Mouse (Mus musculus): ENCODE results near the gene Esam. TPM values are rescaled to one million over a fixed set of nuclear protein-coding genes. Genes with fewer than 3 reads are reported as not detected.

Gene Esam
- polyA plus RNA-seq, 1 experiment from 2014 or later: 22.8 TPM

- 60% methylated on average over 4 of the region's 4 CpGs for WGBS (ENCODE audit: insufficient replicate concordance)
Measured at GRCm38 (mm10) chr9:37536851-37537250, 9.0 kb downstream of the Esam start.

GRCm38 (mm10) chr9:37537658-37538250 lies 9.9 kb downstream of the Esam start:
- peaks cover 45% of the 10 kb centered on the region; the same call in 1 of the 2 replicates for H3K27me3 ChIP-seq (replicated peaks)
- no peaks in the 10 kb centered on the region for H3K36me3 ChIP-seq
- H3K9ac ChIP-seq: no peak overlapping the region
- no peak overlapping the region for H3K4me3 ChIP-seq
- ATAC-seq: no peak
- H3K27ac ChIP-seq: no peak overlapping the region
- WGBS (ENCODE audit: insufficient replicate concordance): 33% methylated on average over 5 of the region's 5 CpGs
- H3K4me2 ChIP-seq: no peak overlapping the region
- H3K4me1 ChIP-seq: no peaks in the 10 kb centered on the region
- no peaks in the 10 kb centered on the region for H3K9me3 ChIP-seq (replicated peaks)

More at GRCm38 (mm10) chr9:37536851-37537250, 9.0 kb downstream of the Esam start:
- Histone ChIP-seq H3K27me3 (replicated peaks) (peaks cover 46% of the 10 kb centered on the region), H3K4me3 (no peak overlapping the region), H3K4me1 (peaks cover 3% of the 10 kb centered on the region; the same call in 1 of the 2 replicates), H3K36me3 (no peaks in the 10 kb centered on the region), H3K27ac (no peak overlapping the region), H3K9me3 (replicated peaks) (no peaks in the 10 kb centered on the region), H3K4me2 (no peak overlapping the region), H3K9ac (no peak overlapping the region)
- no peak for ATAC-seq

GRCm38 (mm10) chr9:37539170-37540025 lies 11.5 kb downstream of the Esam start, which contains the start of gene Vsig2:
Gene Vsig2 (plus strand): TSS chr9:37539255.
- Histone ChIP-seq H3K4me3 (no peak within 1 kb of the TSS), H3K4me2 (no peak within 1 kb of the TSS), H3K27me3 (replicated peaks) (peaks cover 42% of the 10 kb centered on the region; the same call in 1 of the 2 replicates), H3K4me1 (peaks cover 5% of the 10 kb centered on the region), H3K36me3 (no peaks in the 10 kb centered on the region), H3K27ac (no peak within 1 kb of the TSS), H3K9ac (no peak within 1 kb of the TSS), H3K9me3 (replicated peaks) (no peaks in the 10 kb centered on the region)
- 61% methylated on average over 23 of the region's 23 CpGs for WGBS (ENCODE audit: insufficient replicate concordance)
- ATAC-seq: no peak

- H3K27ac ChIP-seq: no peak overlapping the region
- H3K4me1 ChIP-seq: peaks cover 13% of the 10 kb centered on the region
- 77% methylated on average over 4 of the region's 4 CpGs for WGBS (ENCODE audit: insufficient replicate concordance)
- no peak overlapping the region for H3K4me2 ChIP-seq
- no peak overlapping the region for H3K9ac ChIP-seq
- ATAC-seq: no peak
- H3K27me3 ChIP-seq (replicated peaks): peaks cover 42% of the 10 kb centered on the region
- H3K4me3 ChIP-seq: no peak overlapping the region
- no peaks in the 10 kb centered on the region for H3K36me3 ChIP-seq
- H3K9me3 ChIP-seq (replicated peaks): no peaks in the 10 kb centered on the region
Measured at GRCm38 (mm10) chr9:37540226-37540625, 12.3 kb downstream of the Esam start.

- peaks cover 20% of the 10 kb centered on the region for H3K4me1 ChIP-seq
- WGBS (ENCODE audit: insufficient replicate concordance): 70% methylated on average over 6 of the region's 6 CpGs
Measured at GRCm38 (mm10) chr9:37540701-37541575, 13.1 kb downstream of the Esam start.

GRCm38 (mm10) chr9:37541851-37542642 lies 14.2 kb downstream of the Esam start:
- Histone ChIP-seq H3K36me3 (no peaks in the 10 kb centered on the region), H3K4me2 (no peak overlapping the region), H3K9ac (no peak overlapping the region), H3K27ac (no peak overlapping the region), H3K4me1 (peaks cover 22% of the 10 kb centered on the region), H3K4me3 (no peak overlapping the region), H3K9me3 (replicated peaks) (no peaks in the 10 kb centered on the region), H3K27me3 (replicated peaks) (peaks cover 44% of the 10 kb centered on the region)
- WGBS (ENCODE audit: insufficient replicate concordance): 60% methylated on average over 7 of the region's 7 CpGs
- ATAC-seq: no peak

More at GRCm38 (mm10) chr9:37540701-37541575, 13.1 kb downstream of the Esam start:
- no peak overlapping the region for H3K27ac ChIP-seq
- H3K36me3 ChIP-seq: no peaks in the 10 kb centered on the region
- no peaks in the 10 kb centered on the region for H3K9me3 ChIP-seq (replicated peaks)
- no peak overlapping the region for H3K4me3 ChIP-seq
- no peak overlapping the region for H3K4me2 ChIP-seq
- peaks cover 48% of the 10 kb centered on the region for H3K27me3 ChIP-seq (replicated peaks)
- no peak for ATAC-seq
- H3K9ac ChIP-seq: no peak overlapping the region

- Histone ChIP-seq H3K4me3 (peak overlapping the region; percentile 46), H3K4me1 (peaks cover 22% of the 10 kb centered on the region), H3K9me3 (replicated peaks) (no peaks in the 10 kb centered on the region), H3K27ac (no peak overlapping the region), H3K36me3 (no peaks in the 10 kb centered on the region), H3K4me2 (peak overlapping the region; percentile 73), H3K9ac (peak overlapping the region; percentile 42; the same call in 1 of the 2 replicates), H3K27me3 (replicated peaks) (peaks cover 38% of the 10 kb centered on the region)
- WGBS (ENCODE audit: insufficient replicate concordance): 48% methylated on average over 12 of the region's 12 CpGs
- ATAC-seq: no peak
Measured at GRCm38 (mm10) chr9:37543869-37544440, 16.1 kb downstream of the Esam start.

- WGBS (ENCODE audit: insufficient replicate concordance): 3% methylated on average over 29 of the region's 29 CpGs
- Histone ChIP-seq H3K27me3 (replicated peaks) (peaks cover 38% of the 10 kb centered on the region), H3K9me3 (replicated peaks) (no peaks in the 10 kb centered on the region), H3K9ac (peak overlapping the region; percentile 42), H3K4me1 (peaks cover 22% of the 10 kb centered on the region), H3K4me2 (peak overlapping the region; percentile 73), H3K27ac (no peak overlapping the region), H3K4me3 (peak overlapping the region; percentile 46), H3K36me3 (no peaks in the 10 kb centered on the region)
- ATAC-seq: peak; percentile 53
Measured at GRCm38 (mm10) chr9:37544447-37545165, 16.7 kb downstream of the Esam start.

- Histone ChIP-seq H3K4me3 (peak overlapping the region; percentile 46), H3K9ac (no peak overlapping the region), H3K27me3 (replicated peaks) (peaks cover 39% of the 10 kb centered on the region), H3K4me1 (peaks cover 22% of the 10 kb centered on the region), H3K4me2 (peak overlapping the region; percentile 73), H3K36me3 (no peaks in the 10 kb centered on the region), H3K27ac (no peak overlapping the region), H3K9me3 (replicated peaks) (no peaks in the 10 kb centered on the region)
- 35% methylated on average over 17 of the region's 17 CpGs for WGBS (ENCODE audit: insufficient replicate concordance)
- ATAC-seq: peak; percentile 32
Measured at GRCm38 (mm10) chr9:37545166-37545610, 17.3 kb downstream of the Esam start.

GRCm38 (mm10) chr9:37545847-37546452 lies 18.1 kb downstream of the Esam start:
- Histone ChIP-seq H3K27ac (no peak overlapping the region), H3K4me1 (peaks cover 22% of the 10 kb centered on the region), H3K9ac (no peak overlapping the region), H3K4me2 (peak overlapping the region; percentile 8; the same call in 1 of the 2 replicates), H3K4me3 (no peak overlapping the region), H3K27me3 (replicated peaks) (peaks cover 47% of the 10 kb centered on the region), H3K9me3 (replicated peaks) (no peaks in the 10 kb centered on the region), H3K36me3 (no peaks in the 10 kb centered on the region)
- no peak; the same call in 1 of the 2 replicates for ATAC-seq
- WGBS (ENCODE audit: insufficient replicate concordance): 62% methylated on average over 27 of the region's 27 CpGs
